Mouse (Mus musculus): Measurements from ENCODE around the gene St3gal3. TPM values are rescaled to one million over a fixed set of nuclear protein-coding genes. Genes with fewer than 3 reads are reported as not detected.

St3gal3 gene
- total RNA-seq, 4 experiments from 2014 or later: 30.4 to 40.3 (median 35.3) TPM

GRCm38 (mm10) chr4:118085025-118085424 is 49.7 kb downstream of the St3gal3 start:
- DNase-seq: no peak

GRCm38 (mm10) chr4:118083217-118083951 is 51.3 kb downstream of the St3gal3 start:
- DNase-seq: peak; percentile 86

GRCm38 (mm10) chr4:118081608-118082331 is 52.9 kb downstream of the St3gal3 start:
- DNase-seq: no peak

GRCm38 (mm10) chr4:118080481-118080880 is 54.2 kb downstream of the St3gal3 start:
- no peak for DNase-seq

GRCm38 (mm10) chr4:118079195-118079594 is 55.5 kb downstream of the St3gal3 start:
- DNase-seq: no peak

GRCm38 (mm10) chr4:118078576-118078975 is 56.1 kb downstream of the St3gal3 start:
- DNase-seq: no peak

- DNase-seq: no peak
Observed at GRCm38 (mm10) chr4:118077293-118077752, 57.4 kb downstream of the St3gal3 start.

- DNase-seq: no peak
Observed at GRCm38 (mm10) chr4:118076648-118077047, 58.1 kb downstream of the St3gal3 start.

- no peak for DNase-seq
Observed at GRCm38 (mm10) chr4:118075343-118075742, 59.4 kb downstream of the St3gal3 start.

- no peak for DNase-seq
Observed at GRCm38 (mm10) chr4:118074236-118074635, 60.5 kb downstream of the St3gal3 start.

- DNase-seq: no peak
Observed at GRCm38 (mm10) chr4:118073128-118073527, 61.6 kb downstream of the St3gal3 start.

GRCm38 (mm10) chr4:118071891-118072290 is 62.8 kb downstream of the St3gal3 start:
- DNase-seq: no peak

- DNase-seq: no peak
Observed at GRCm38 (mm10) chr4:118070255-118071234, 64.2 kb downstream of the St3gal3 start.

GRCm38 (mm10) chr4:118061809-118062463 is 72.8 kb downstream of the St3gal3 start:
- DNase-seq: no peak

GRCm38 (mm10) chr4:118060915-118061530 is 73.7 kb downstream of the St3gal3 start:
- DNase-seq: no peak

- DNase-seq: peak; percentile 41
Observed at GRCm38 (mm10) chr4:118059816-118060475, 74.8 kb downstream of the St3gal3 start.

- DNase-seq: no peak
Observed at GRCm38 (mm10) chr4:118058116-118058677, 76.5 kb downstream of the St3gal3 start.

- no peak for DNase-seq
Observed at GRCm38 (mm10) chr4:118057076-118057475, 77.6 kb downstream of the St3gal3 start.

- no peak for DNase-seq
Observed at GRCm38 (mm10) chr4:118054615-118055014, 80.1 kb downstream of the St3gal3 start.

- DNase-seq: no peak
Observed at GRCm38 (mm10) chr4:118053904-118054303, 80.8 kb downstream of the St3gal3 start.

Data from adrenal gland, adult 8-10 months (tissue).